Mouse (Mus musculus) intestine, postnatal 0 days (tissue): Measurements from ENCODE around the gene Hbs1l. TPM values are rescaled to one million over a fixed set of nuclear protein-coding genes. Genes with fewer than 3 reads are reported as not detected.

ENCODE experiments used
- ATAC-seq: fragments of 200-750 bp; cut with Nextera tagmentation; 2 replicates; pipeline ENCODE4 v1.8.0; 2017; ENCODE audit warnings: mild to moderate bottlenecking, moderate TSS enrichment, moderate library complexity
- H3K27ac ChIP-seq: fragments of 300-500 bp; sonication (generic); 2 replicates; pipeline ENCODE4 v1.5.1; 2014; ENCODE audit warnings: mild to moderate bottlenecking, low read depth, low read length, moderate library complexity
- H3K27me3 ChIP-seq: fragments of 300-500 bp; sonication (generic); replicated peaks from 2 replicates; pipeline ENCODE4 v1.6.1; 2014; ENCODE audit warnings: low read length, mixed read lengths; ENCODE audit not compliant: control insufficient read depth, insufficient read depth
- H3K36me3 ChIP-seq: fragments of 300-500 bp; sonication (generic); 2 replicates; pipeline ENCODE4 v1.6.1; 2014; ENCODE audit warnings: mild to moderate bottlenecking, moderate library complexity; ENCODE audit not compliant: control insufficient read depth, insufficient read depth
- H3K4me1 ChIP-seq: fragments of 300-500 bp; sonication (generic); replicated peaks from 2 replicates; pipeline ENCODE4 v1.6.1; 2014; ENCODE audit warnings: antibody characterized with exemption, low read length, mixed read lengths; ENCODE audit not compliant: control insufficient read depth, insufficient read depth
- H3K4me2 ChIP-seq: fragments of 300-500 bp; sonication (generic); replicated peaks from 2 replicates; pipeline ENCODE4 v1.6.1; 2014; ENCODE audit warnings: low read depth, mild to moderate bottlenecking, moderate library complexity
- H3K4me3 ChIP-seq: fragments of 300-500 bp; sonication (generic); 2 replicates; pipeline ENCODE4 v1.5.1; 2014; ENCODE audit warnings: low read depth, low read length
- H3K9ac ChIP-seq: fragments of 300-500 bp; sonication (generic); 2 replicates; pipeline ENCODE4 v1.6.1; 2014; ENCODE audit warnings: mild to moderate bottlenecking, low read depth, low read length
- H3K9me3 ChIP-seq: fragments of 300-500 bp; sonication (generic); 2 replicates; pipeline ENCODE4 v1.6.1; 2016; ENCODE audit warnings: mixed run types; ENCODE audit not compliant: control insufficient read depth
- CTCF ChIP-seq: sonication (generic); IDR thresholded peaks from 2 replicates; pipeline ENCODE4 v1.5.1; 2016; ENCODE audit warnings: low read depth, mild to moderate bottlenecking, control low read depth, antibody characterized with exemption, moderate library complexity
- WGBS: fragments of 180-500 bp; shearing (Covaris S2); extraction: QIAGEN DNeasy Blood & Tissue Kit; methylation state at CpG from one replicate; pipeline ENCODE4 v1.1.7; 2014; 5-methylcytosine and 5-hydroxymethylcytosine counted together
- polyA plus RNA-seq: library from polyadenylated mRNA; unstranded; fragments of >200 nt; fragmentation: Nextera tagmentation; extraction: Ambion mirVana; gene quantifications from 2 replicates; pipeline ENCODE4 v1.2.1, GENCODE M21; 2015

Gene Hbs1l
- polyA plus RNA-seq, 1 experiment from 2014 or later: 37.8 TPM

- Histone ChIP-seq H3K27ac (no peak overlapping the region), H3K9me3 (no peaks in the 10 kb centered on the region), H3K4me3 (no peak overlapping the region), H3K9ac (no peak overlapping the region), H3K27me3 (no peaks in the 10 kb centered on the region), H3K36me3 (no peaks in the 10 kb centered on the region), H3K4me2 (no peak overlapping the region), H3K4me1 (no peaks in the 10 kb centered on the region)
- TF ChIP-seq CTCF: peak; percentile 55
- WGBS: 75% methylated on average over 5 of the region's 5 CpGs
- no peak for ATAC-seq
These were observed 38.5 kb upstream of the Hbs1l start for GRCm38 (mm10) chr10:21257244-21257643.

GRCm38 (mm10) chr10:21259649-21260048 is 36.1 kb upstream of the Hbs1l start:
- H3K4me3 ChIP-seq: no peak overlapping the region
- H3K4me2 ChIP-seq: no peak overlapping the region
- no peak overlapping the region for H3K9ac ChIP-seq
- no peaks in the 10 kb centered on the region for H3K9me3 ChIP-seq
- H3K27me3 ChIP-seq: no peaks in the 10 kb centered on the region
- no peaks in the 10 kb centered on the region for H3K4me1 ChIP-seq
- no peak for TF ChIP-seq CTCF
- H3K27ac ChIP-seq: no peak overlapping the region
- no peak for ATAC-seq
- no peaks in the 10 kb centered on the region for H3K36me3 ChIP-seq
- 52% methylated on average over 2 of the region's 2 CpGs for WGBS

- no peaks in the 10 kb centered on the region for H3K27me3 ChIP-seq
- no peak for TF ChIP-seq CTCF
- no peak for ATAC-seq
- no peak overlapping the region for H3K4me3 ChIP-seq
- no peak overlapping the region for H3K9ac ChIP-seq
- H3K27ac ChIP-seq: no peak overlapping the region; the same call in 1 of the 2 replicates
- H3K4me1 ChIP-seq: no peaks in the 10 kb centered on the region
- H3K36me3 ChIP-seq: no peaks in the 10 kb centered on the region
- WGBS: 72% methylated on average over 11 of the region's 11 CpGs
- no peak overlapping the region for H3K4me2 ChIP-seq
- H3K9me3 ChIP-seq: no peaks in the 10 kb centered on the region
These were observed 30.6 kb upstream of the Hbs1l start for GRCm38 (mm10) chr10:21265188-21265587.

GRCm38 (mm10) chr10:21267452-21267851 is 28.3 kb upstream of the Hbs1l start:
- whole genome bisulfite sequencing: 83% methylated on average over 2 of the region's 2 CpGs
- H3K27ac ChIP-seq: no peak overlapping the region
- no peaks in the 10 kb centered on the region for H3K36me3 ChIP-seq
- H3K4me2 ChIP-seq: no peak overlapping the region
- TF ChIP-seq CTCF: no peak
- no peaks in the 10 kb centered on the region for H3K4me1 ChIP-seq
- ATAC-seq: no peak
- no peak overlapping the region for H3K9ac ChIP-seq
- no peak overlapping the region for H3K4me3 ChIP-seq
- H3K9me3 ChIP-seq: no peaks in the 10 kb centered on the region
- no peaks in the 10 kb centered on the region for H3K27me3 ChIP-seq

GRCm38 (mm10) chr10:21268786-21269410 is 26.9 kb upstream of the Hbs1l start:
- Histone ChIP-seq H3K9ac (no peak overlapping the region), H3K27me3 (no peaks in the 10 kb centered on the region), H3K4me1 (no peaks in the 10 kb centered on the region), H3K36me3 (no peaks in the 10 kb centered on the region), H3K9me3 (no peaks in the 10 kb centered on the region), H3K4me2 (no peak overlapping the region), H3K27ac (no peak overlapping the region), H3K4me3 (no peak overlapping the region)
- ATAC-seq: no peak
- WGBS: 56% methylated on average over 6 of the region's 6 CpGs
- TF ChIP-seq CTCF: no peak

- 85% methylated on average over 2 of the region's 2 CpGs for WGBS
- ATAC-seq: no peak
- Histone ChIP-seq H3K27me3 (no peaks in the 10 kb centered on the region), H3K9ac (no peak overlapping the region), H3K4me2 (no peak overlapping the region), H3K27ac (no peak overlapping the region), H3K4me1 (no peaks in the 10 kb centered on the region), H3K4me3 (no peak overlapping the region), H3K9me3 (no peaks in the 10 kb centered on the region), H3K36me3 (no peaks in the 10 kb centered on the region)
- no peak for TF ChIP-seq CTCF
These were observed 25.9 kb upstream of the Hbs1l start for GRCm38 (mm10) chr10:21269920-21270319.

GRCm38 (mm10) chr10:21270905-21271304 is 24.9 kb upstream of the Hbs1l start:
- ATAC-seq: no peak
- H3K27ac ChIP-seq: no peak overlapping the region
- no peak overlapping the region for H3K4me2 ChIP-seq
- no peaks in the 10 kb centered on the region for H3K27me3 ChIP-seq
- WGBS: 88% methylated on average over 5 of the region's 5 CpGs
- H3K4me1 ChIP-seq: no peaks in the 10 kb centered on the region
- H3K9me3 ChIP-seq: no peaks in the 10 kb centered on the region
- no peak overlapping the region for H3K4me3 ChIP-seq
- no peak overlapping the region for H3K9ac ChIP-seq
- H3K36me3 ChIP-seq: no peaks in the 10 kb centered on the region
- TF ChIP-seq CTCF: no peak
